Mouse (Mus musculus) layer of hippocampus, postnatal 25 days (tissue): ENCODE measurements around the gene Acp5. TPM values are rescaled to one million over a fixed set of nuclear protein-coding genes. Genes with fewer than 3 reads are reported as not detected.

Source experiments
- DNase-seq, 2 experiments: peaks; one replicate each; pipeline ENCODE4 v3.0.0; 2022; ENCODE audit warnings: mixed read lengths in 2 of 2, low spot score in 1 of 2; ENCODE audit errors: extremely low spot score in 1 of 2
- total RNA-seq, 2 experiments: library from RNA; stranded (reverse); gene quantifications; 2 replicates each; pipeline ENCODE4 v1.2.3; 2021

Acp5 gene
- total RNA-seq, 2 experiments from 2014 or later: 0.54 to 0.91 TPM

DNA sequence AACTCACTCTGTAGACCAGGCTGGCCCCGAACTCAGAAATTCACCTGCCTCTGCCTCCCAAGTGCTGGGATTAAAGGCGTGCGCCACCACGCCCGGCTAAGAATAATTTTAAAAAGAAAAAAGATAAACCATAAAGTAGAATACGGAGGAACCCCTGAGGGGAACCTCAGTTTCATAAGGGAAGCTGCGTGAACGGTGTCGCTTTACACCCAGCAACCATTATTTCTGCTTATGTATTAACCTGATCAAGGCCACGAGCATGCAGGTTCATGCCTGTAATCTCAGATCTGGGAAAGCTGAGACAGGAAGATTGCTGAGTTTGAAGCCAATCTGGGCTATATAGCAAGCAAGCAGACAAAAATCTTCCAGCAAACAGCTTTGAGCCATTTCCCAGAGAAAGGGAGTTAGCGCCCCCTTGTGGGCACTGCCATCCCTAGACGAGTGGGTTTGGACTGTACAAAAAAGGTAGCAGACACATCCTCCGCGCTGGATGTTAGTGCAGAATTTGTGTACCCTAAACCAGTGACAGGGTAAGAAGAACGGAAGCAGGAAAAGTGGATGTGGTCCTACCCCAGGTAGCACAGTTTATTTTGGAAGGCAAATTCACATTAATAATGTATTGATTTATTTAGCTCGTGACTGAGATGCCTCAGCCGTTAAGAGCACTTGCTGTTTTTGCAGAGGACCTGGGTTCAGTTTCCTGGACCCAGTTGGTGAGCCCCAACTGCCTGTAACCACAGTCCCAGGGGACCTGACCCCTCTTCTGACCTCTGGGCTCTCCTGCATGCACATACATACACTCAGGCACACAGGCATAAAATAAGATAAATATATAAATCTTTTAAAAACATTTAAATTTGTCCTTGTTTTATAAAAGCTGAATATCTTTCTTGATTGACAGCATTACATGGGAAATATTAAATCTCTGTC, 7.9 kb upstream of the Acp5 start:
- DNase-seq: peak; percentile 83 to 98

DNA sequence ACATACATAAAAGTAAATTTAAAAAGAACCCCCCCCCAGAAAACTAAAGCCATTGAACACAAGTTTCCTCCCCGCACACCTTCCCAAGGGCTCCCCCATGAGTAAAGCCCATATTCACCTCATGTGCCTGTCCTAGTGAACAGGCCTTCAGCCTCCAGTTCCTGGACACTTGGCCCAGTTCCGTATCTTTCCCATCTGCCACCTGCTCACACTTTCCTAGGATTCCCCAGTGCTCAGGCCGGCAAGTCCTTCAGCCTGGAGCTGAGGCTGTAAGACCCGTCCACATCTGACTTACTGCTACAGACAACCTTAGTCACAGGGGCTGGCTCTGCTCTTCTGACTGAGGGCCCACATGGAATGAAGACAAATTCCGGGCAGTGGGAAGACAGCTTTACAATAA, 4.2 kb upstream of the Acp5 start:
- no peak for DNase-seq

DNA sequence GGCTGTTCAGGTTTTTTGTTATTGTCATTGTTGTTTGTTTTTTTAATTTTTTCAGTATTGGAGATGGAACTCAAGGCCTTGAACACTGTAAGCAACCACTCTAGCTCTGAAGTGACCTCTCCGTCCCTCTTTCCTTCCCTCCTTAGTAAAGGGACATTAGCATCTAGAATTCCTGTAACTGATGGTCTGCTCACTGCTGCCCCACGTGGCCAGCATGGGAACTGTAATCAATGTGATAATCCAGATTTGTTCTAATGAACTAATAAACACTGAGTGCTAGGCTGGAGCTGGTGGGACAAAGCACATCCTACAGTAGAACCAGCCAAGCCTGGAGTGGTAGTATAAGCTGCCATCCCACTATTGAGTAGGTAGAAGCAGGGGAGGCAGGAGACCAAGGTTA, 3.0 kb upstream of the Acp5 start:
- peak in 1 of 2 experiments; percentile 63 for DNase-seq

DNA sequence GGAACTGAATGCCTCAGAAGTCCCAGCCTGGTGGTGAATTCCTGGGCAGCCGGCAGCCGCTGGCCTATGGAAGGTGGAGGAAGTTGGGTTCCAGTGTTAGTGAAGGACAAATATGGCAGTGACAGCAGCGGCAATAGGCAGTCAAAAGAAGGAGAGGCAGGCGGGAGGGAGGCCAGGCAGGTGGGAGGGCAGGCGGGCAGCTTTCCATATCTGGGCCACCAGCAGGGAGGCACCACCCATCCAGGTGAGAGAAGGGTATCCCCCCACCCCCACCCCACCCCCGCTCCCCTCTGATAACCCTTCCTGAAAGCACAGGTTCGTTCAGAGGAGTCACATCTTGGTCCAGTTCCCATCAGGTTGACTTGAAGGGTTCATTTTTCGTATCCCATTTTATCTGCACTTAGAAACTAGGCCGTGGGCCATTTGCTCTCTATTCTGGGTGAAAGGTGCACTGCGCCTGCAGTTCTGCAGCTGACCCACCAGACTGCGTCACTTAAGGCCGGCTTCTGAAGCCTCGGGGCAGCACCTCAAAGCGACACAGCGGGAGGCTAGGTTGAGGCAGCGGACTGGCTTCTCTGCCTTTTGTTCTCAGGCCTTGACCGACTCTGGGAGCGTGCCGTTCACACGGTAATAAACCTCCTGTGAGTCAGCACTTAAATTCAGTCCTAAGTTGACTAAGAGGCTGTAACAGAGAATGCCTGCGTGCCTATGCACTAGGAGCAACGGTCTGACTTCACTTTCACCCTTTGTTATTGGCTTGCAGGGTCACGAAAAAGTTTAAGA, 1.4 kb upstream of the Acp5 start:
- DNase-seq: no peak

DNA sequence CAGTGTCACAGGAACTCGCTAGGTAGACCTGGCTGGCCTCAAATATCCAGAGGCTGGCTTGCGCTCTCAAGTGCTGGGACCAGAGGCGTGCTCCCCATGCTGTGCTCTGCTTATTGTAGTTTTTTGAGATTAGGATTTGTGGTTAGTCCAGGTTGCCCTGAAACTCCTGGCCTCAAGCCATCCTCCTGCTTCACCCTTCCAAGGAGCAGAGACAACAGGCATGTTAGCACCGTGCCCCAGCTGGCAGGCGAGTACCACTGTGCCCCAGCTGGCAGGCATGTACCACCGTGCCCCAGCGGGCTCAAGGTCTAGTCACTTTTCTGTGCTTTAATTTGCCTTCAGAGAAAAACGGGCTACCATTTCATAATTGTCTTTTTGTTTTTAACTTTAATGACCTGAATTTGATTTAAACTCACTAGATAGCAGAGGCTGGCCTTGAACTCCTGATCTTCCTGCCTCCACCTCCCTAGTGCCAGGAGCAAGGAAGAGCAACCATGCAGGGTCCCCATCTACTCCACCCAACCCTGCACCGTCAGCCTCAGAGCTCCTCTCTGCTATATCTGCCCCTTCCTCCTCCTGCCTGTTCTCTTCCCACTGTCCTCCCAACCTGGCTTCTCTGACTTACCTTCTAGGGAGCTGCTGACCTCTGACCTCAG, 395 bp downstream of the Acp5 start:
- no peak for DNase-seq

DNA sequence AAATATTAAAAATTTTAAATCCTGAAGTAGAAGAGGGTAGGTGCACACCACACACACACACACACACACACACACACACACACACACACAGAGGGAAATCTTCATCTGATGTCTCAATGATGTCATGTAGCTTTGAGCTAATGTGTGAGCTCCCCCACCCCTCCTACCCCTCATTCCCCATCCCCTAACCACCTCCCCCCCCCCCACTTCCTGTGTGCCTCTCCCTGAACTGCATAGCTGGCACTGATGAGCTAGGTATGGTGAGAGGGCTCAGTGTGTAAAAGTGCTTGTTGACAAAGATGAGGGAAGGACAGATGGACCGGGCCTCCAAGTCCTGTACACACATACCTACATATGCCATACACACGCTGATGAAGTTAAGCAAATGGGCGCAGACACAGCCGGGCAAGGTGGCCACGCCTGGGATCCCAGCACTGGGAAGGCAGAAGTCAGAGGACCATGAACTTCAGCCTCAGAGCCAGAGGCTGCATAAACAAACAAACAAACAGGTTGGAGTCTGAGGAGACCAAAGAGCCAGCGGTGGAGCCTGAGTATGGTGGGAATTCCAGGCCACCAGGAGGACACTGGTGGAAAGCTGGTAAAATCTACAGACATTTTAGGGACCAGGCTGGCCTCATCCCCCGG, 1.1 kb downstream of the Acp5 start:
- DNase-seq: no peak

DNA sequence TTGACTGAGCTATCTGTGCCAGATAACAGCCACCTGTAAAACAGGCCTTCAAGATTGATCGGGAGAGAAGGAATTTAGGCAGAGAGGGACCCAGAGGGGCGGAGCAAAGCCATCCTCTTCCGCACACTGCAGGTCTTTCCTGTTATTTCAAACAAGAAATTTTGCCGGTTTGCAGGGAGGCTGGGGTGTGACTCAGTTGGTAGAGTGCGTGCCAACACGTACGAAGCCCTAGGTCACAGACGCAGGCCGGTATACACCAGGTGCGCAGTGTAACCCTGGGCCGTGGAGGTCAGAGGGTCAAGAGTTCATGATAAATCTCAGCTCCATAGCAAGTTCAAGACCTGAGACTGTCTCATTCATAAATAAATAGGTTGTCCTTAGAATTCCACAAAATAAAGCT, 3.3 kb downstream of the Acp5 start:
- no peak for DNase-seq

DNA sequence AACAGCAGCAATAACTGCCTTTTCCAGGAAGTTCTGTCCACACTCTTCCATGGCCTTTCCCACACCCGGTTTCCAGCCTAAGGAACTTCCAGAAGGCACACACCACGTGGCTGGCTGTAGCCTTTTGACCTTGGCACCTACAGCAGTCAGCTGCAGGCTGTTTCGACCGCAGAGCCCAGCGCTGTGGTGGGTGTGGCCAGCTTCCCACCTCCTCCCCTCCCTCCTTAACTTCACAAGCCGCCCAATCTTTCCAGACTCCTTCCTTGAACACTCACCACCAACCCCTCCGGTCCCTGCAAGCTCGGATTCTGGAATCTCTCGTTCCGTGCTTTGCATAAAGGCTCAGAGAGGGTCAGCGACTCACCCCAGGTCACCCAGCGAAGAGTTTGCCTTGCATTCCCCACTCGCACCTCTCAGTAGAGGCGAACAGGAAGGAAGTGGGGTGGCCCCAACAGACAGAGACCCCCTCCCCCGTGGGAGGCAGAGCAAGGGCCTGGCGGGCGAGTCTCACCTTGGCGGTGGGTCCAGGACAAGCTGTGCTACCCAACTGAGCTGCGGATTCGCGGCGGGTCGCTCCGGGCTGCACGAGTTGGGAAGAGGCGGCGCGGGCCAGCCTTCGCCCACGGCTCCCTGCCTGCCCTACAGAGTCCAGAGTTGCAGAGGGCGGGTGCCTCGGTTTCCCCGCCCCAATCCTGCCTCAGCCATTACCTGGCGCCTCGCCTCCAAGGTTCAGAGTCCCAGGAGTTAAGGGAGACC, 4.1 kb downstream of the Acp5 start:
- no peak for DNase-seq

DNA sequence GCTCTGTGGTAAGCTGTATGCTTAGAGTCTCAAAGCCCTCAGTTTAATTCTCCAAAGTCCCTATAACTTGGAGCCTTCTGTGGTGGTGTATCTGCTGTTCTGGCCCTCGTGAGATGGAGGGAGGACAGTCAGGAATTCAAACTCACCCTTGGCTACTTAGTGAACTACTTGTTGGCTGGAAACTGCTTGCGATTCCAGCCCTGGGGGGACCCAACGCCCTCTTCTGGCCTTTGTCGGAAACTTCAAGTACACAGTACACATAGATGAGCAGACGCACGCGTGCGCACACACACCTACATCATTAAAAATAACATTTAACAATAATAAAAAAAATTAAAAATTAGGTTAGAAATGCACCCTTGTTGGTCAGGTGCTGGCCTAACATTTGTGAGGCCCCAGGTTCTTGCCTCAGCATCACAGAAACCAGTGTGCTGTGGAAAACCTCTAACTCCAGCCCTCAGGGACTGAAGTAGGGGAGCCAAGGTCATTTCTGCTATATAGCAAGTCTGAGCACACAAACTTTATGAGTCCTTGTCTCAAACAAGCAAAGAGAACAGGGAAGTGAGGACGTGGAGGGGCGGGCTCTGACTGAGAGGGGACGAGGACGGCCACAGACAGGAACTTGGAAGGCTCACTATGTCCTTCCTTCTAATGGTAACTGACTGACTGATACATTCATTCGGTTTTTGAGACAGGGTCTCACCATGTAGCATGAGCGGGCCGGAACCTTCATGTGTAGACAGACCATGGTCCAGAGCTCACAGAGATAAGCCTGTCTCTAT, 10.1 kb downstream of the Acp5 start:
- DNase-seq: no peak

DNA sequence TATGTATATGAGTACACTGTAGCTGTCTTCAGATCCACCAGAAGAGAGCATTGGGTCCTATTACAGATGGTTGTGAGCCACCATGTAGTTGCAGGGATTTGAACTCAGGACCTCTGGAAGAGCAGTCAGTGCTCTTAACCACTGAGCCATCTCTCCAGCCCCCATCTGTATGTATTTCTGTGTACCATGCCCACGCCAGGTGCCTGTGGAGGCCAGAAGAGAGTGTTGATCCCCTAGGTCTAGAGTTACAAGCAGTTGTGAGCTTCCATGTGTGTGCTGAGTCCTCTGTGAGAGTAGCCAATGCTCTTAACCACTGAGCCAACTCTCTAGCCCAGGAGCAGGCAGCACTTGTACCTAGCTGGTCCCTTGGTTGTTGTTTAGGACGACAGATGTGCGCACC, 11.3 kb downstream of the Acp5 start:
- DNase-seq: no peak

DNA sequence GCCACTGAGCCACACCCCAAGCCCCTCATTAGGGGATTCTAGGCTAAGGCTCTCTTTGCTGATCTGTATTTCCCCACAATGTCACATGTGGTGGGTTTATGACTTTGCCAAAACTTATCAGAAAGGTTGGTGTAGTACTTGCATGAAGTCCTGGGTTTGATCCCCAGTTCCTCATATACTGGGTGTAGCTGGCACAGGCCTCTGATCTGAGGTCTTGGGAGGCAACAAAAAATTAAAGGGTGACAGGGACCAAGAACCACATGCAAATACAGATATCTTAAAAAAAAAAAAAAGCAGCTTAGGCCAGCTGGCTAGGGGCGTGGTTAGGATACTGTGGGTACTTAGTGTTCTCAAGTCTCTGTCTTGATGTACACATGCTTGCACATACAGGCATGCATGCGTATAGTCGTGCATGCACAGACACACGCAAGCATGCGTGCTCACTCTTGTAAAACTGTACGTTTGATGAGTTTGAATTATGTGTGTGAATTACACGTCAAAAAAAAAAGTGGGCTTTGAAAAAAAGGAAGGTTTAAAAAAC, 12.4 kb downstream of the Acp5 start:
- DNase-seq: no peak

DNA sequence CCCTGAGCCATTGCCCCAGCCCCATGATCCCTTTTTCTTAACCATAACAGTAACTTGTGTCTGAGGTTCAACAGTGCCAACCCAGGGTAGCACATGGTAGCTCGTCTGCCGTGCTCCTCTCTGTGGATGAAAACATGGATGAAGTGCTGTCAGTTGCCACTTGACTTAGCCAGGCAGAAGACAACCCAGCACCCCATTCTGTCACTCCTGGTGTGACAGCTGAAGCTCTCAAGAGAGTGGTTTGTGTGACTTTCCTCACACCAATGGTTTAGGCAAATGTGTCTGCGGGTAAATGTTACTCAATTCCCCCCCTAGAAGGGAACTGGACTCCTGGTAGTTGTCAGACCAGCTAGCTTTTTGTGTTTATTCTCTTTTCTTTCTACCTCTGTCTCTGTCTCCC, 13.5 kb downstream of the Acp5 start:
- DNase-seq: no peak

DNA sequence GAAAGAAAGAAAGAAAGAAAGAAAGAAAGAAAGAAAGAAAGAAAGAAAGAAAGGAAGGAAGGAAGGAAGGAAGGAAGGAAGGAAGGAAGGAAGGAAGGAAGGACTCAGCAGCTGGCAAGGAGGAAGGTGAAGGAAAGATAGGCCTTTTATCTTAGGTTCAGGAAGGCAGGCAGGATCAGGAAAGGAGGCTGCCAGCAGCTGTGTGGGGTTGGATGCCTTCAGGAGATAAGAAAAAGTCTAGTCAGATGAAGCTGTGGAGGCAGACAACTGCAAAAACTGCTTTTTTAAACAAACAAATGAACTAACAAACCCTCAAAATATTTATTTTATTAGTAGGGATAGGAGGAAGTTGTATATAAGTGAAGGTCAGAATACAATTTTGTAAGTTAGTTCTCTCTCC, 14.0 kb downstream of the Acp5 start:
- DNase-seq: no peak

DNA sequence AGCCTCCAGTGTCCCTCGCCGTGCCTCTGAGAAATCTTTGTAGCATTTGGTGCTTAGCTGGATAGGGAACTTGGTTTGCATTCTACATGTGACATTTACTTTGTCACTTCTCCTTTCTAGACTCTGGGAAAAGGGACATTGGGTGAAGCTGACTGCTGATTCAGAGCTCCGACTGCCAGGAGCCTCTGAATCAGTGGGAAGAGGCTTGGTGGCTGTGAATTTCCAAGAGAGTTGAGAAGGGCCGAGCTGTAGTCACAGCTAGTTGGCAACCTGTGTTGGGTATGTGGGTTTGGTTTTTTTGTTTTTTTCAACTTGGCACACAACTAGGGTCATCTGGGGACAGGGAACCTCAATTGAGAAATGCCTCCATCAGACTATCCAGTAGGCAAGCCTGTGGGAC, 16.0 kb downstream of the Acp5 start:
- no peak for DNase-seq

DNA sequence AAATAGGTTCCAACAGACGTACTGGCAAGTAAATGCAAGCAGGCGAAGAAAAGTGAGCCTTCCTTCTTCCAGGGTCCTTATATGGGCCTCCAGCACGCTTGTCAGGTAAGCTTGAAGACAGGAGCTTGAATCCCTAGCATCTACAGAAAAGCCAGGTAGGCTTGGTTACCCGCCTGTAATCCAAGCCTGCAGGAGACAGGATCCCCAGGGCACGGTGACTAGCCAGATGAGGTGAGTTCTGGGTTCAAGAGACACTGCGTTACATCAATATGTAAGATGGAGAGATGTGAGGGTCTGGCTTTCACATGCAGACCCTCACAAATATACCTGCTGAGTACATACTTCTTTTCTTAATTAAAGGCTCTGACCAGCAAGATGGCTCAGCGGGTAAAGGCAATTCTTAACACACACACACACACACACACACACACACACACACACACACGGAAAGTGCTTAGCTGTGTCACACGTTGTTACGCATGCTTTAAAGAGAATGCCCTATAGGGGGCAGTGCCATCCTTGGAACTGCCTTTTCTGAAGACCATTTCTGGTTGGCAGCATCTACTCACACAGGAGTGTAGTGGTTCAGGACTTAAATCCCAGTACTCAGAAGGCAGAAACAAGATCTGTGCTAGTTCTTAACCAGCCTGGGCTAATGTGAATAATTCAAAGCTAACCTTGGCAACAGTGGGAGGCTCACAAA, 17.6 kb downstream of the Acp5 start:
- DNase-seq: peak in 1 of 2 experiments; percentile 53

DNA sequence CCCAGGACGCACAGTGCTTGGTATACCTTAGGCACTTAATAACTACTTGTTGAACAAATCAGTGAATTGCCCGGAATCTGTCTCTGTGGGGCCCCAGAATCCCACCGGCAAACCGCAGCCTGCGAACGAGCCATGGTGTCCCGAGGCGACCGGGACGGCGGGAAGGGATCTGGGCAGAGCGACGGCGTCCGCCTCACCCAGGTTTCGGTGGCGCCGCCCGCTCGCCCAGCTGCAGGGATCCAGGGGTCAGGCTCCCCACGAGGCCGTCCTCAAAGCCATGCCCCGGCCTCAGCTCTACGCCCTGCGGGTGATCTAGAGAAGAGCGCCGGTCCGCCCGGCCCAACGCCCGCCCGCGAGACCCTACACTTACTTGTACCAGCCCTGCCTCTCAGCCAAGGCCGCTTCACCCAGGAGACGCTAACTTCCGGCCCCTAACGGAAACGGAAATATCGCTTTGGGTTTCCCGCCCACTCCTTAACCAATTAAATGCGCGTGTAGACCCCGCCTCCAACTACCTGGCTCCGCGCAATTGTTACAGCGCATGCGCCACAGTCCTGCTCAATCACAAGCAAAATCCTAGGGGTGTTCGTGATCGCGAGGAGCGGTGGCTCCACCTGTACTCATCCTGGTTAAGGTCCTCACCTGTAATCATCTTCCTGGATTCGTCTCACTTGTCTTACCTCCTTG, 18.6 kb downstream of the Acp5 start, which contains the start of gene Elof1:
TSS of gene Elof1 (minus strand) at position 433 of the 687 bp plus-strand sequence.
- DNase-seq: peak; percentile 74 to 87

DNA sequence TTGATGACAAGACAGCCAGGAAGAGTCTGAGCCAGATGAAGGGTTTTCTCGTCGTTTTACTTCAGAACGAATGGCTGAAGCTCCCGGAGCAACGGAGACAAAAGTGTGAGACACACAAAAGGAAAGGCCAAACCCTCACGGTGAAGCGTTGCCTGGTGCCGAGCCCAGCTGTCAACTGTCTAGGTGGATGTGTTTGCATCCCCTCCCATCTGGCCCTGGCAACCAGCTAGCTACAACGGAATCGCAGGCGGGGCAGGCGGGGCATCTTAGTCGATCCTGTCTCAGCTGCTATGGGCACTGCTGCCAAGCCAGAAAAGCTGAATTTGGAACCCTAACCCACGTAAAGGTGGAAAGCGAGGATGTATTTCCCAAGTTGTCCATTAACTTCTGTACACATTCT, 19.4 kb downstream of the Acp5 start:
- DNase-seq: no peak

DNA sequence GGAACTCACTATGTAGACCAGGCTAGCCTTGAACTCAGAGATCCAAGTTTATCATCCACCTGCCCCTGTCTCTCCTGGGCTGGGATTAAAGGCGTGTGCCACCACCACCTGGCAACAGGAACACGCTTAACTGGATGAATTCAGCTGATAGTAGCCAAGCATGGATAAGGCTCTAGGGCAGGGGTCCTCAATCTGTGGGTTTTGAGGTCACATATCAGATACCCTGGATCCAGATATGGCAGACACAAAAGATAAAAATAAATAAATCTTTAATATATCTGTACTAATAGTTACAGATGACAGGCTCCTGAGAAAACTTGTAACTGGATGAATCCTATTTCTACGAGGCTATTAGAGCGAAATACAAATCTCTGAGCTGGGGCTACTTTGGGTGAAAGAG, 19.9 kb downstream of the Acp5 start:
- DNase-seq: no peak
